Mouse (Mus musculus) limb, embryonic 11.5 days (tissue): Measurements from ENCODE around the gene Bet1. TPM values are rescaled to one million over a fixed set of nuclear protein-coding genes. Genes with fewer than 3 reads are reported as not detected.

ENCODE experiments used
- ATAC-seq: fragments of 200-750 bp; cut with Nextera tagmentation; 2 replicates; pipeline ENCODE4 v1.8.0; 2017; ENCODE audit warnings: low read depth; ENCODE audit not compliant: insufficient number of reproducible peaks, low FRiP score, low TSS enrichment
- DNase-seq: peaks from one replicate; pipeline ENCODE4 v3.0.0-alpha.2; 2015; ENCODE audit warnings: low spot score
- H3K27ac ChIP-seq: fragments of 300-500 bp; sonication (generic); replicated peaks from 2 replicates; pipeline ENCODE4 v1.5.1; 2014; ENCODE audit warnings: low read depth, mild to moderate bottlenecking, low read length
- H3K27me3 ChIP-seq: fragments of 300-500 bp; sonication (generic); 2 replicates; pipeline ENCODE4 v1.6.1; 2014; ENCODE audit warnings: mild to moderate bottlenecking, low read length, mixed read lengths; ENCODE audit not compliant: control insufficient read depth, insufficient read depth
- H3K36me3 ChIP-seq: fragments of 300-500 bp; sonication (generic); 2 replicates; pipeline ENCODE4 v1.6.1; 2014; ENCODE audit warnings: mild to moderate bottlenecking, low read length, moderate library complexity, mixed read lengths; ENCODE audit not compliant: control insufficient read depth, insufficient read depth
- H3K4me1 ChIP-seq: fragments of 300-500 bp; sonication (generic); 2 replicates; pipeline ENCODE4 v1.6.1; 2014; ENCODE audit warnings: low read length, mixed read lengths; ENCODE audit not compliant: control insufficient read depth, insufficient read depth
- H3K4me2 ChIP-seq: fragments of 300-500 bp; sonication (generic); 2 replicates; pipeline ENCODE4 v1.6.1; 2014; ENCODE audit warnings: low read depth, mild to moderate bottlenecking, moderate library complexity; ENCODE audit not compliant: severe bottlenecking
- H3K4me3 ChIP-seq: fragments of 300-500 bp; sonication (generic); 2 replicates; pipeline ENCODE4 v1.5.1; 2014; ENCODE audit warnings: low read depth, low read length
- H3K9ac ChIP-seq: fragments of 300-500 bp; sonication (generic); 2 replicates; pipeline ENCODE4 v1.6.1; 2014; ENCODE audit warnings: mild to moderate bottlenecking, low read length
- H3K9me3 ChIP-seq: fragments of 300-500 bp; sonication (generic); 2 replicates; pipeline ENCODE4 v1.6.1; 2016; ENCODE audit warnings: low read length; ENCODE audit not compliant: control insufficient read depth
- WGBS: fragments of 180-500 bp; shearing (Covaris S2); extraction: QIAGEN DNeasy Blood & Tissue Kit; methylation state at CpG from one replicate; pipeline ENCODE4 v1.1.7; 2014; 5-methylcytosine and 5-hydroxymethylcytosine counted together
- polyA plus RNA-seq: library from polyadenylated mRNA; unstranded; fragments of >200 nt; fragmentation: Nextera tagmentation; extraction: Ambion mirVana; gene quantifications from 2 replicates; pipeline ENCODE4 v1.2.1, GENCODE M21; 2014

Bet1 gene
- 71.9 and 83.0 TPM in 2 replicates for polyA plus RNA-seq

- peak; percentile 91 for DNase-seq
- Histone ChIP-seq H3K27me3 (no peaks in the 10 kb centered on the region), H3K9ac (peak within 1 kb of the TSS; percentile 73), H3K27ac (no peak within 1 kb of the TSS), H3K36me3 (no peaks in the 10 kb centered on the region), H3K4me3 (peak within 1 kb of the TSS; percentile 74), H3K4me2 (peak within 1 kb of the TSS; percentile 54), H3K9me3 (no peaks in the 10 kb centered on the region), H3K4me1 (no peaks in the 10 kb centered on the region)
- WGBS: 2% methylated on average over 24 of the region's 24 CpGs
- peak; percentile 100 for ATAC-seq
These were observed at the start of gene Bet1 for GRCm38 (mm10) chr6:4086663-4087454. Gene Bet1 (minus strand): TSS chr6:4086972.

GRCm38 (mm10) chr6:4132239-4132638 lies 45.5 kb upstream of the Bet1 start:
- 82% methylated on average over 7 of the region's 7 CpGs for WGBS
- no peaks in the 10 kb centered on the region for H3K9me3 ChIP-seq
- no peak for ATAC-seq

GRCm38 (mm10) chr6:4131149-4131548 lies 44.4 kb upstream of the Bet1 start:
- no peak for DNase-seq
- Histone ChIP-seq H3K27ac (no peak overlapping the region), H3K36me3 (no peaks in the 10 kb centered on the region), H3K9ac (no peak overlapping the region), H3K9me3 (no peaks in the 10 kb centered on the region), H3K4me1 (no peaks in the 10 kb centered on the region), H3K4me2 (no peak overlapping the region), H3K4me3 (no peak overlapping the region), H3K27me3 (no peaks in the 10 kb centered on the region)
- 48% methylated on average over 2 of the region's 2 CpGs for WGBS
- ATAC-seq: no peak

More at GRCm38 (mm10) chr6:4132239-4132638, 45.5 kb upstream of the Bet1 start:
- Histone ChIP-seq H3K27me3 (no peaks in the 10 kb centered on the region), H3K4me3 (no peak overlapping the region), H3K36me3 (no peaks in the 10 kb centered on the region), H3K4me2 (no peak overlapping the region), H3K27ac (no peak overlapping the region), H3K9ac (no peak overlapping the region), H3K4me1 (no peaks in the 10 kb centered on the region)
- no peak for DNase-seq

GRCm38 (mm10) chr6:4118611-4119010 lies 31.8 kb upstream of the Bet1 start:
- Histone ChIP-seq H3K4me2 (no peak overlapping the region), H3K4me3 (no peak overlapping the region), H3K27me3 (no peaks in the 10 kb centered on the region), H3K4me1 (no peaks in the 10 kb centered on the region), H3K36me3 (no peaks in the 10 kb centered on the region), H3K27ac (no peak overlapping the region), H3K9me3 (no peaks in the 10 kb centered on the region), H3K9ac (no peak overlapping the region)
- whole genome bisulfite sequencing: 79% methylated on average over 1 of the region's 1 CpGs
- DNase-seq (no peak), ATAC-seq (no peak)

- WGBS: 78% methylated on average over 2 of the region's 2 CpGs
- ATAC-seq (no peak), DNase-seq (no peak)
- Histone ChIP-seq H3K27ac (no peak overlapping the region), H3K4me1 (no peaks in the 10 kb centered on the region), H3K9me3 (no peaks in the 10 kb centered on the region), H3K9ac (no peak overlapping the region), H3K27me3 (no peaks in the 10 kb centered on the region), H3K36me3 (no peaks in the 10 kb centered on the region), H3K4me2 (no peak overlapping the region), H3K4me3 (no peak overlapping the region)
These were observed 3.7 kb upstream of the Bet1 start for GRCm38 (mm10) chr6:4090423-4090822.

GRCm38 (mm10) chr6:4072281-4072680 lies 14.5 kb downstream of the Bet1 start:
- no peak overlapping the region for H3K4me2 ChIP-seq
- H3K27ac ChIP-seq: no peak overlapping the region
- no peaks in the 10 kb centered on the region for H3K9me3 ChIP-seq
- H3K27me3 ChIP-seq: no peaks in the 10 kb centered on the region
- H3K36me3 ChIP-seq: no peaks in the 10 kb centered on the region
- no peak overlapping the region for H3K4me3 ChIP-seq
- 83% methylated on average over 6 of the region's 6 CpGs for WGBS
- no peak overlapping the region for H3K9ac ChIP-seq
- DNase-seq (no peak), ATAC-seq (no peak)
- no peaks in the 10 kb centered on the region for H3K4me1 ChIP-seq

- H3K27ac ChIP-seq: no peak overlapping the region
- H3K4me3 ChIP-seq: no peak overlapping the region
- DNase-seq (no peak), ATAC-seq (no peak)
- no peak overlapping the region for H3K4me2 ChIP-seq
- H3K4me1 ChIP-seq: no peaks in the 10 kb centered on the region
- H3K36me3 ChIP-seq: no peaks in the 10 kb centered on the region
- no peak overlapping the region for H3K9ac ChIP-seq
- H3K9me3 ChIP-seq: no peaks in the 10 kb centered on the region
- H3K27me3 ChIP-seq: no peaks in the 10 kb centered on the region
These were observed 17.1 kb downstream of the Bet1 start for GRCm38 (mm10) chr6:4069714-4070113.

- Histone ChIP-seq H3K4me1 (no peaks in the 10 kb centered on the region), H3K36me3 (no peaks in the 10 kb centered on the region), H3K9me3 (no peaks in the 10 kb centered on the region), H3K27ac (no peak overlapping the region), H3K9ac (no peak overlapping the region), H3K4me3 (no peak overlapping the region), H3K4me2 (no peak overlapping the region), H3K27me3 (no peaks in the 10 kb centered on the region)
- ATAC-seq: no peak
- no peak for DNase-seq
- 92% methylated on average over 4 of the region's 4 CpGs for WGBS
These were observed 32.4 kb downstream of the Bet1 start for GRCm38 (mm10) chr6:4054387-4054786.

GRCm38 (mm10) chr6:4052843-4053242 lies 33.9 kb downstream of the Bet1 start:
- 68% methylated on average over 1 of the region's 1 CpGs for WGBS
- H3K4me1 ChIP-seq: no peaks in the 10 kb centered on the region
- H3K9ac ChIP-seq: no peak overlapping the region
- no peak for DNase-seq
- H3K4me2 ChIP-seq: no peak overlapping the region
- H3K27me3 ChIP-seq: no peaks in the 10 kb centered on the region
- ATAC-seq: no peak
- no peak overlapping the region for H3K4me3 ChIP-seq
- H3K27ac ChIP-seq: no peak overlapping the region
- no peaks in the 10 kb centered on the region for H3K36me3 ChIP-seq
- H3K9me3 ChIP-seq: no peaks in the 10 kb centered on the region
